Mouse (Mus musculus) CH12.LX (cell line): Measurements from ENCODE around the gene Pld1.

Experiments
- MXI1 ChIP-seq: IDR thresholded peaks from 2 replicates; pipeline ENCODE4 v1.6.1; 2011; ENCODE audit warnings: mild to moderate bottlenecking, low read depth, low read length, improper control_type of control experiment
- POLR2A ChIP-seq: IDR thresholded peaks from 2 replicates; pipeline ENCODE4 v1.6.1; 2011; ENCODE audit warnings: low read depth, mild to moderate bottlenecking, improper control_type of control experiment, low read length

DNA sequence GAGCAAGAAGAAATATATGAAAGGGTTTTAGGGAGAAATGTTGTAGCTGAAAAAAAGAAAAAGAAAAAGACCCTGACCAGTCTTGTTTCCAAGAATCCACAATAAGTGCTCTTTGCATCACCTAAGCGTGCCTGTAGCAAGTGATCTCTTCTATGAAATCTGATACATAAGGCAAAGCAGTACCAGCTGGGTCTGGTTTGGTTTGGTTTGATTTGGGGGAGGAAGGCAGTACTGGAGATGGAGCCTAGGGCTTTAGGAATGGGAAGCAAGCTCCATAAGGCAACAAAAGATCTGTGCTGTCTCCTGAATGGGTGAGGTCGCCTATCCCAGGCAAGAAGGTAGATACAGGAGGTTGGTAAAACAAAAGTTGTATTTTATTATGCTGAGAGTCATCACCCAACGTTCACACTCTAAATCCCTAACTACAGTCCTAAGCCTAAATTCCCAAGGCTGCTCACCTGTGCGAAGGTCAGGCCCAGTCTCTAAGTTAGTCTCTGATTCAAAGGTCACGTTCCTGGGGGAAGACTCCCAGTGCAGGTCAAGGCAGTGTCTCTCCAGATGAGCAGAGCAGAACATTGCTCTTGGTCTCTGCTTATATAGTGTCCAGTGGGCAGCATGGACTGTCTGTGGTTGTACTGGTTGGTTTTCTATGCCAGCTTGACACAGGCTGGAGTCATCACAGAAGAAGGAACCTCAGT is 10.8 kb downstream of the Pld1 start:
- TF ChIP-seq POLR2A (no peak), MXI1 (no peak)
